Mouse (Mus musculus): ENCODE data around the gene Strip2. TPM values are rescaled to one million over a fixed set of nuclear protein-coding genes. Genes with fewer than 3 reads are reported as not detected.
A peak's percentile ranks its signal among the peaks of the same experiment; 100 is the strongest.

Strip2 gene
- total RNA-seq, 2 experiments from 2014 or later: 19.6 to 30.6 TPM

DNA sequence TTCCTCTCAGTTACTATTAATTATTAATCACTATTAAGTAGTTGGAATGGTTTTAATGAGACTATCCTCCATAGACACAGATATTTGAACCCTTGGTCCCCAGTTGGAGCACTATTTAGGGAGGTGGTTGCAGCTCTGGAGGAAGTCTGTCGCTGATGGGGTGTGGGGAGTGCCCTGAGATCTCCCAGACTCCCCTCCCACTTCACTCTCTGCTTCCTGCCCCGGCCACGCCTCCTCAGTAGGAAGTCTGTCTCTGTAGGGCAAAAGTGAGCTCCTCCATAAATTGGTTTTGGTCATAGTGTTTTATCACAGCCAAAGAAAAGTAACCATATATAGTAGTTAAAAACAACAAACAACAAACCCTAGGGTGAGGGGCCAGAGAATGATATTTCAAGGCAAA lies 70.4 kb downstream of the Strip2 start:
- intact Hi-C loops (cut with DNase I): no loop called here
- DNase-seq (ENCODE audit: low spot score in 2 of 2): no peak

DNA sequence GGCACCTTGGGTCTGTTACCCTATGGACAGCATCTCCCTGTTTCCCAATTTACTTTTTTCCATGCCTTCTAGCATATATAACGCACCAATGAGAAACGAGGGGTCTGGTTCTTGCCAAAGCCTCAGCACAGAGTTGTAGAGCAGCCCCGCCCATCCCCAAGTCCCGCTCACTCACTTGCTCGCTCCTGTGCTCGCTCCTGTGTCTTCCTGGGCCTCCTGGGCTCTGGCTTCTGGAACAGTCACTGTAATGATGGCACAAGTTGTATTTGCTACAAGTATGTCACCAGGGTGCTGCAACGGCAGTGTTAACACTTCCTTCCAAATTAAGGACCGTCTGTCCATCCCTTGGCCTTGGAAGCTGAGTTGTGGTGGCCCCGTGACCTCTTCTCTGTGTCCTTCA lies 81.3 kb downstream of the Strip2 start:
- DNase-seq (ENCODE audit: low spot score in 2 of 2): no peak
- intact Hi-C loops (cut with DNase I): no loop called here

DNA sequence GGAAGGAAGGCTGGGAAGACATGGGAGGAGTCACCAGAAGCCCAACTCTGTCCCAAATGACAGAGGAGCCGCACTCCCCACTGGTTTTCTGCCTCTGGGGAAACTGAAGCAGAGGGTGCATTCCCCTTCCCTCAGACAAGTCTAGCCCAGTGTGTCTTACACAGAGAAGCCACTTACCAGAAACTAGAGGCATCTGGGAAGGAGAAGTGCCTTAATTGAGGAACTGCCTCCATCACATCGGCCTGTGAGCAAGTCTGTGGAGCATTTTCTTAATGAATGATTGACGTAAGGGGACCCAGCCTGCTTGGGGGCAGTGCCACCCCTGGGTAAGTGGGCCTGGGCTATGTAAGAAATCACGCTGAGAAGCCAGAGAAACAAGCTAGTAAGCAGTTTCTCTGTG lies 82.0 kb downstream of the Strip2 start:
- intact Hi-C loops (cut with DNase I): no loop called here
- DNase-seq (ENCODE audit: low spot score in 2 of 2): no peak

DNA sequence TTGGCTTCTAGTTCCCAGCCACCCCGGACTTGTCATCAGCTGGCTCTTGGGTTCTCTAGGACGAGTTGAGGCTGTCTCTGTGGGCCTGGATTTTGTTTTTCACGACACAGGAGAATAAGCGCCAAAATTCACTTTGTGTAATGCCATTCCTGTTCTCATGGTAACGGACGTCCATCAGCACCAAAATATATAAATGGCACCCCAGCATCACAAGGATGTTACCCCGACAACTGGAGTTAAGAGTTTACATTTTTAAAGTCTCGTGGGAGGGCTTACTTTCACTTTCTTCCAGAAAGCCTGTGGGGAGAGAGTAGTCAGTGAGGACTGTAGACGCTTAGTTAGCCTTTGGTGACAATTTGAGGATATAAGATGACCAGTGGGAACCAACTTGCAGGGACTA lies 85.8 kb downstream of the Strip2 start:
- intact Hi-C loops (cut with DNase I): no loop called here
- peak in 1 of 2 experiments; percentile 14 for DNase-seq (ENCODE audit: low spot score in 2 of 2)

DNA sequence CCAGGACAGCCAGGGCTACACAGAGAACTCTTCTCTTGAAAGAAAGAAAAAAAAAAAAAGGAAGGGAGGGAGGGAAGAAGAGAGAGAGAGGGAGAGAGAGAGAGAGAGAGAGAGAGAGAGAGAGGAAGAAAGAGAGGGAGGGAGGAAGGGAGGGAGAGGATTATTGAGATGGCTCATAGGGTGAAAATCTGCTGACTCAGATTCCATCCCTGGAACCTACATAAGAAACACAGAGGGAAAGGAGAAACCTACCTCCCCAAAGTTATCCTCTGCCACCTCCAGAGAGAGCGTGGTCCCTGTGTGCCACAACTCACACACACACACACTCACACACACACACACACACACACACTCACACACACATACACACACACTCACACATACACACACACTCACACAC lies 89.0 kb downstream of the Strip2 start:
- intact Hi-C loops (cut with DNase I): no loop called here
- no peak for DNase-seq (ENCODE audit: low spot score in 2 of 2)

DNA sequence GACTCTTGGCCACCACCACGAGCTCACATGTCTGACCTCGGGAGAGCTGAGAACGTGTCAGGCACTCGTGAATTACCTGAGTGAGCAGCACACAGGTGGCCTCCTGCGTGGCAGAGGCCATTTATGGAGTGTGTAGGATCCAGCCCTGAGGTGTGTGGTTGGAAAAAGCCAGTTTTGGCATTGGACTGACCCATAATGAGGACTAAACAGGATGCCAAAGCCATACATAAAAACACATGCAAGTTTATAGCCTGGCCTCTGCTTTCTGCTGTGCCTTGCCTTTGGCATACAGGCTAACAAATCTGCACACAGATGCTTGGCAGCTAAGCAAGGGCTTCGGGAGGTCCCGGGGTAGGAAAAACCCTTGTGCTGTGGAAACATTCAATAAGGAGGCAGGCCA lies 92.4 kb downstream of the Strip2 start:
- DNase-seq (ENCODE audit: low spot score in 2 of 2): no peak
- intact Hi-C loops (cut with DNase I): no loop called here

Small RNA genes lying within 50 kb of the gene (microRNA-seq; reads per million reads assigned to microRNA genes)
- not detected for gene Gm23049

Other genes starting within 250 kb of the Strip2 start
- gene Tspan33, start 222.8 kb upstream of the Strip2 start, total RNA-seq (2021): 10 to 100 TPM; 28.0 TPM
- gene Smo, start 181.5 kb upstream of the Strip2 start, total RNA-seq (2021): 1 to 10 TPM; 8.1 to 9.0 TPM
- 100 to 1,000 TPM; 122 to 136 TPM for gene Ahcyl2, start 149.0 kb upstream of the Strip2 start, total RNA-seq (2021)
- gene Nrf1, start 131.0 kb downstream of the Strip2 start, total RNA-seq (2021): 10 to 100 TPM; 19.8 to 23.1 TPM

All from left cerebral cortex, postnatal 36 days (tissue).